Mouse (Mus musculus): ENCODE results near the gene Kpna1.
"Not testable (repeated sequence)": the region's sequence is repeated elsewhere in the genome, so short reads cannot be mapped to it uniquely, and the experiment has no call there.

Gene Kpna1

GRCm38 (mm10) chr16:35992391-35992790 is 13.8 kb downstream of the Kpna1 start:
- no peak for DNase-seq (ENCODE audit: low spot score)

GRCm38 (mm10) chr16:35993316-35993715 is 14.8 kb downstream of the Kpna1 start:
- DNase-seq (ENCODE audit: low spot score): no peak

GRCm38 (mm10) chr16:35998852-35999251 is 20.3 kb downstream of the Kpna1 start:
- DNase-seq (ENCODE audit: low spot score): not testable (repeated sequence)

- DNase-seq (ENCODE audit: low spot score): no peak
Measured at GRCm38 (mm10) chr16:36008396-36008795, 29.8 kb downstream of the Kpna1 start.

GRCm38 (mm10) chr16:36016335-36016734 is 37.8 kb downstream of the Kpna1 start:
- DNase-seq (ENCODE audit: low spot score): no peak

GRCm38 (mm10) chr16:36028120-36028519 is 49.6 kb downstream of the Kpna1 start:
- DNase-seq (ENCODE audit: low spot score): not testable (repeated sequence)

GRCm38 (mm10) chr16:36040640-36041624 is 62.4 kb downstream of the Kpna1 start, which contains the start of gene Wdr5b:
Gene Wdr5b, plus strand, starts transcription at chr16:36041190.
- peak; percentile 79 for DNase-seq (ENCODE audit: low spot score)

GRCm38 (mm10) chr16:36041625-36042020 is 63.1 kb downstream of the Kpna1 start:
- DNase-seq (ENCODE audit: low spot score): no peak

GRCm38 (mm10) chr16:36043073-36043472 is 64.5 kb downstream of the Kpna1 start:
- no peak for DNase-seq (ENCODE audit: low spot score)

- DNase-seq (ENCODE audit: low spot score): no peak
Measured at GRCm38 (mm10) chr16:36043964-36044363, 65.4 kb downstream of the Kpna1 start.

- no peak for DNase-seq (ENCODE audit: low spot score)
Measured at GRCm38 (mm10) chr16:36047538-36047937, 69.0 kb downstream of the Kpna1 start.

- DNase-seq (ENCODE audit: low spot score): no peak
Measured at GRCm38 (mm10) chr16:36051491-36051890, 72.9 kb downstream of the Kpna1 start.

GRCm38 (mm10) chr16:36053524-36054275 is 75.2 kb downstream of the Kpna1 start:
- DNase-seq (ENCODE audit: low spot score): no peak

GRCm38 (mm10) chr16:36054920-36055319 is 76.4 kb downstream of the Kpna1 start:
- DNase-seq (ENCODE audit: low spot score): no peak

- DNase-seq (ENCODE audit: low spot score): no peak
Measured at GRCm38 (mm10) chr16:36056416-36056815, 77.9 kb downstream of the Kpna1 start.

GRCm38 (mm10) chr16:36057933-36058475 is 79.5 kb downstream of the Kpna1 start:
- DNase-seq (ENCODE audit: low spot score): no peak

- not testable (repeated sequence) for DNase-seq (ENCODE audit: low spot score)
Measured at GRCm38 (mm10) chr16:36062534-36062933, 84.0 kb downstream of the Kpna1 start.

- DNase-seq (ENCODE audit: low spot score): no peak
Measured at GRCm38 (mm10) chr16:36063315-36063714, 84.8 kb downstream of the Kpna1 start.

GRCm38 (mm10) chr16:36064904-36065303 is 86.4 kb downstream of the Kpna1 start:
- no peak for DNase-seq (ENCODE audit: low spot score)

GRCm38 (mm10) chr16:36067694-36068093 is 89.1 kb downstream of the Kpna1 start:
- DNase-seq (ENCODE audit: low spot score): no peak

- DNase-seq (ENCODE audit: low spot score): no peak
Measured at GRCm38 (mm10) chr16:36068356-36068755, 89.8 kb downstream of the Kpna1 start.

- no peak for DNase-seq (ENCODE audit: low spot score)
Measured at GRCm38 (mm10) chr16:36069819-36070575, 91.4 kb downstream of the Kpna1 start.

Measured in spleen, adult 12 weeks (tissue).